Mouse (Mus musculus) liver, embryonic 14.5 days (tissue): Measurements from ENCODE around the gene Ttyh2. TPM values are rescaled to one million over a fixed set of nuclear protein-coding genes. Genes with fewer than 3 reads are reported as not detected.

Experiments
- ATAC-seq: fragments of 200-750 bp; cut with Nextera tagmentation; 2 replicates; pipeline ENCODE4 v1.8.0; 2017; ENCODE audit warnings: moderate number of reproducible peaks, mild to moderate bottlenecking, moderate library complexity; ENCODE audit not compliant: insufficient read depth
- DNase-seq, 3 experiments: peaks; one replicate each; pipeline ENCODE4 v3.0.0-alpha.2; 2012 to 2013; ENCODE audit warnings: low read depth in 3 of 3, low spot score in 3 of 3
- H3K27ac ChIP-seq: fragments of 300-500 bp; sonication (generic); 2 replicates; pipeline ENCODE4 v1.5.1; 2014; ENCODE audit warnings: moderate library complexity, mild to moderate bottlenecking, control low read depth, inconsistent platforms
- H3K27me3 ChIP-seq: fragments of 300-500 bp; sonication (generic); 2 replicates; pipeline ENCODE4 v1.6.1; 2014; ENCODE audit warnings: mild to moderate bottlenecking, low read length, moderate library complexity; ENCODE audit not compliant: control insufficient read depth, insufficient read depth
- H3K36me3 ChIP-seq: fragments of 300-500 bp; sonication (generic); replicated peaks from 2 replicates; pipeline ENCODE4 v1.6.1; 2014; ENCODE audit warnings: low read depth; ENCODE audit not compliant: control insufficient read depth, insufficient read depth
- H3K4me1 ChIP-seq, 2 experiments: fragments of 200-500 bp in 1 of 2; fragments of 300-500 bp in 1 of 2; sonication (generic) in 1 of 2; replicated peaks; 2 replicates each; pipeline ENCODE4 v1.6.1; 2012 to 2014; ENCODE audit warnings: antibody characterized with exemption in 1 of 2, inconsistent platforms in 1 of 2, low read length in 1 of 2; ENCODE audit not compliant: control insufficient read depth in 2 of 2, insufficient read depth in 2 of 2
- H3K4me2 ChIP-seq: fragments of 300-500 bp; sonication (generic); 2 replicates; pipeline ENCODE4 v1.6.1; 2014; ENCODE audit warnings: low read depth, mild to moderate bottlenecking, control low read depth, moderate library complexity
- H3K4me3 ChIP-seq, 2 experiments: fragments of 200-500 bp in 1 of 2; fragments of 300-500 bp in 1 of 2; sonication (generic) in 1 of 2; 2 replicates each; pipeline ENCODE4 v1.5.1; 2012 to 2014; ENCODE audit warnings: low read depth in 2 of 2, low read length in 2 of 2, mild to moderate bottlenecking in 2 of 2, control low read depth in 1 of 2, inconsistent platforms in 1 of 2, moderate library complexity in 1 of 2; ENCODE audit not compliant: insufficient read depth in 1 of 2
- H3K9ac ChIP-seq: fragments of 300-500 bp; sonication (generic); replicated peaks from 2 replicates; pipeline ENCODE4 v1.6.1; 2014; ENCODE audit warnings: mild to moderate bottlenecking, control low read depth, moderate library complexity
- H3K9me3 ChIP-seq: fragments of 300-500 bp; sonication (generic); 2 replicates; pipeline ENCODE4 v1.6.1; 2016; ENCODE audit warnings: low read length, mixed read lengths; ENCODE audit not compliant: control insufficient read depth
- CTCF ChIP-seq: IDR thresholded peaks from 2 replicates; pipeline ENCODE4 v1.5.1; 2016; ENCODE audit warnings: antibody characterized with exemption, low read depth, control low read depth
- EP300 ChIP-seq: IDR thresholded peaks from 2 replicates; pipeline ENCODE4 v1.6.1; 2016; ENCODE audit warnings: antibody characterized with exemption, low read depth
- WGBS: fragments of 180-500 bp; shearing (Covaris S2); extraction: QIAGEN DNeasy Blood & Tissue Kit; methylation state at CpG from one replicate; pipeline ENCODE4 v1.1.7; 2014; ENCODE audit not compliant: insufficient replicate concordance; 5-methylcytosine and 5-hydroxymethylcytosine counted together
- polyA plus RNA-seq, 2 experiments: library from polyadenylated mRNA; depleted of rRNA in 1 of 2; stranded (reverse) in 1 of 2; unstranded in 1 of 2; fragments of >200 nt; fragmentation: Nextera tagmentation in 1 of 2; extraction: Ambion mirVana in 1 of 2; gene quantifications; 2 replicates each; pipeline versions ENCODE4 v1.2.1 to v1.2.3; 2012 to 2014

Gene Ttyh2
- polyA plus RNA-seq, 2 experiments: 2.7 to 6.5 TPM

GRCm38 (mm10) chr11:114668741-114669623, 6.2 kb upstream of the Ttyh2 start:
- WGBS: under 1% methylated on average over 60 of the region's 60 CpGs
- no peaks in the 10 kb centered on the region for H3K27me3 ChIP-seq
- ATAC-seq (peak; percentile 64), DNase-seq (peak in 1 of 3 experiments; percentile 53)
- H3K4me3 ChIP-seq: peak overlapping the region; percentile 75 to 92
- H3K36me3 ChIP-seq: peaks cover 33% of the 10 kb centered on the region
- TF ChIP-seq EP300: no peak
- TF ChIP-seq CTCF: peak; percentile 68
- peak overlapping the region; percentile 90 for H3K9ac ChIP-seq
- no peaks in the 10 kb centered on the region for H3K9me3 ChIP-seq
- H3K4me2 ChIP-seq: peak overlapping the region; percentile 77
- H3K27ac ChIP-seq: peak overlapping the region; percentile 18
- peaks cover 5 to 16% of the 10 kb centered on the region in 2 experiments for H3K4me1 ChIP-seq

GRCm38 (mm10) chr11:114669651-114670168, 5.5 kb upstream of the Ttyh2 start:
- H3K36me3 ChIP-seq: peaks cover 33% of the 10 kb centered on the region
- no peak for TF ChIP-seq EP300
- TF ChIP-seq CTCF: no peak
- peaks cover 5 to 16% of the 10 kb centered on the region in 2 experiments for H3K4me1 ChIP-seq
- 9% methylated on average over 12 of the region's 12 CpGs for WGBS
- no peaks in the 10 kb centered on the region for H3K9me3 ChIP-seq
- H3K4me3 ChIP-seq: peak overlapping the region; percentile 75 to 92
- no peaks in the 10 kb centered on the region for H3K27me3 ChIP-seq
- ATAC-seq (no peak), DNase-seq (no peak)
- peak overlapping the region; percentile 90 for H3K9ac ChIP-seq
- H3K4me2 ChIP-seq: peak overlapping the region; percentile 77
- peak overlapping the region; percentile 3 for H3K27ac ChIP-seq

- TF ChIP-seq CTCF: no peak
- TF ChIP-seq EP300: no peak
- H3K4me1 ChIP-seq: peaks cover 8 to 19% of the 10 kb centered on the region in 2 experiments
- WGBS: 77% methylated on average over 5 of the region's 5 CpGs
- H3K27ac ChIP-seq: no peak overlapping the region
- H3K4me3 ChIP-seq: no peak overlapping the region
- peaks cover 33% of the 10 kb centered on the region for H3K36me3 ChIP-seq
- DNase-seq (no peak), ATAC-seq (no peak)
- peak overlapping the region; percentile 77 for H3K4me2 ChIP-seq
- peaks cover 7% of the 10 kb centered on the region; the same call in 1 of the 2 replicates for H3K27me3 ChIP-seq
- no peak overlapping the region; the same call in 1 of the 2 replicates for H3K9ac ChIP-seq
- H3K9me3 ChIP-seq: no peaks in the 10 kb centered on the region
These were observed 4.1 kb upstream of the Ttyh2 start for GRCm38 (mm10) chr11:114671147-114671546.

GRCm38 (mm10) chr11:114672794-114673718, 2.2 kb upstream of the Ttyh2 start:
- Histone ChIP-seq H3K4me3 (no peak overlapping the region), H3K36me3 (peaks cover 33% of the 10 kb centered on the region), H3K4me1 (peaks cover 8 to 18% of the 10 kb centered on the region in 2 experiments), H3K9ac (no peak overlapping the region), H3K4me2 (no peak overlapping the region), H3K27ac (no peak overlapping the region), H3K27me3 (peaks cover 10% of the 10 kb centered on the region; the same call in 1 of the 2 replicates), H3K9me3 (no peaks in the 10 kb centered on the region)
- TF ChIP-seq EP300 (no peak), CTCF (peak; percentile 79)
- DNase-seq: no peak
- 64% methylated on average over 9 of the region's 9 CpGs for WGBS
- ATAC-seq: no peak
